Mouse (Mus musculus) monocyte, adult 59 days (primary cell): ENCODE results near the gene Myo9a. TPM values are rescaled to one million over a fixed set of nuclear protein-coding genes. Genes with fewer than 3 reads are reported as not detected.

ENCODE experiments used
- total RNA-seq, 2 experiments: library from RNA; stranded (reverse); gene quantifications; one replicate each; pipeline ENCODE4 v1.2.4; 2023

The Myo9a gene
- 10 to 100 TPM; 65.4 to 71.5 TPM for total RNA-seq

GRCm38 (mm10) chr9:59750267-59751065, at the start of gene Myo9a, which contains the start of gene Senp8:
Myo9a (plus strand) TSS chr9:59750896.
Senp8 (minus strand) TSS chr9:59750710.

GRCm38 (mm10) chr9:59960559-59960958, 209.9 kb downstream of the Myo9a start, which contains the start of gene Nr2e3:
Nr2e3 (minus strand) TSS chr9:59960659.

Other genes starting within 250 kb of the Myo9a start
- 100 to 1,000 TPM; 209 to 232 TPM for gene Hexa, start 211.4 kb upstream of the Myo9a start, total RNA-seq
- gene Tmem202, start 211.0 kb upstream of the Myo9a start, total RNA-seq: 1 to 10 TPM; 2.7 to 3.9 TPM
- gene Celf6, start 173.0 kb upstream of the Myo9a start, total RNA-seq: not detected
- gene Parp6, start 133.6 kb upstream of the Myo9a start, total RNA-seq: 10 to 100 TPM; 31.9 to 37.8 TPM
- 100 to 1,000 TPM; 532 to 569 TPM for gene Pkm, start 94.5 kb upstream of the Myo9a start, total RNA-seq
- gene Gramd2, start 70.8 kb upstream of the Myo9a start, total RNA-seq: under 1 TPM in 1 of 2 experiments, not detected in 1; 0.27 TPM
- gene Senp8, start 186 bp upstream of the Myo9a start, total RNA-seq: 1 to 10 TPM; 2.3 TPM
- gene Nr2e3, start 209.8 kb downstream of the Myo9a start, total RNA-seq: not detected